Mouse (Mus musculus): ENCODE data around the gene Ccl5. TPM values are rescaled to one million over a fixed set of nuclear protein-coding genes. Genes with fewer than 3 reads are reported as not detected.

The Ccl5 gene
- polyA plus RNA-seq, 1 experiment from 2014 or later: 1.0 TPM

Other genes with a start within 250 kb of the Ccl5 start
- gene Slfn14, start 243.8 kb downstream of the Ccl5 start, polyA plus RNA-seq (2015; fragmentation: Nextera tagmentation; extraction: Ambion mirVana): 1.4 and 1.7 TPM in 2 replicates
- 50.0 and 50.5 TPM in 2 replicates for gene Ap2b1, start 231.5 kb downstream of the Ccl5 start, polyA plus RNA-seq (2015; fragmentation: Nextera tagmentation; extraction: Ambion mirVana)
- gene Pex12, start 227.9 kb downstream of the Ccl5 start, polyA plus RNA-seq (2015; fragmentation: Nextera tagmentation; extraction: Ambion mirVana): 13.6 and 15.0 TPM in 2 replicates
- gene Rasl10b, start 121.4 kb downstream of the Ccl5 start, polyA plus RNA-seq (2015; fragmentation: Nextera tagmentation; extraction: Ambion mirVana): 0.27 and 0.49 TPM in 2 replicates
- 0.14 TPM in 2 replicates for gene Gas2l2, start 101.1 kb downstream of the Ccl5 start, polyA plus RNA-seq (2015; fragmentation: Nextera tagmentation; extraction: Ambion mirVana)
- gene 1700020L24Rik, start 92.8 kb downstream of the Ccl5 start, polyA plus RNA-seq (2015; fragmentation: Nextera tagmentation; extraction: Ambion mirVana): 0.21 TPM in 1 of 2 replicates, not detected in the other
- gene Mmp28, start 67.4 kb downstream of the Ccl5 start, polyA plus RNA-seq (2015; fragmentation: Nextera tagmentation; extraction: Ambion mirVana): 3.3 and 4.3 TPM in 2 replicates
- 9.7 TPM in 2 replicates for gene Taf15, start 57.4 kb downstream of the Ccl5 start, polyA plus RNA-seq (2015; fragmentation: Nextera tagmentation; extraction: Ambion mirVana)
- gene Heatr9, start 8.3 kb downstream of the Ccl5 start, polyA plus RNA-seq (2015; fragmentation: Nextera tagmentation; extraction: Ambion mirVana): not detected in 2 replicates
- 11.4 and 15.9 TPM in 2 replicates for gene Ccl9, start 48.1 kb upstream of the Ccl5 start, polyA plus RNA-seq (2015; fragmentation: Nextera tagmentation; extraction: Ambion mirVana)
- 9.8 and 15.6 TPM in 2 replicates for gene Ccl6, start 62.6 kb upstream of the Ccl5 start, polyA plus RNA-seq (2015; fragmentation: Nextera tagmentation; extraction: Ambion mirVana)
- not detected in 2 replicates for gene Rpl9-ps1, start 115.1 kb upstream of the Ccl5 start, polyA plus RNA-seq (2015; fragmentation: Nextera tagmentation; extraction: Ambion mirVana)
- gene Ccl3, start 118.8 kb upstream of the Ccl5 start, polyA plus RNA-seq (2015; fragmentation: Nextera tagmentation; extraction: Ambion mirVana): 0.62 and 0.84 TPM in 2 replicates
- 1.1 TPM in 1 of 2 replicates, not detected in the other for gene Ccl4, start 132.1 kb upstream of the Ccl5 start, polyA plus RNA-seq (2015; fragmentation: Nextera tagmentation; extraction: Ambion mirVana)
- 1.9 and 4.7 TPM in 2 replicates for gene Wfdc17, start 173.5 kb upstream of the Ccl5 start, polyA plus RNA-seq (2015; fragmentation: Nextera tagmentation; extraction: Ambion mirVana)
- gene Wfdc18, start 178.5 kb upstream of the Ccl5 start, polyA plus RNA-seq (2015; fragmentation: Nextera tagmentation; extraction: Ambion mirVana): 0.66 TPM in 1 of 2 replicates, not detected in the other
- gene Wfdc21, start 216.4 kb upstream of the Ccl5 start, polyA plus RNA-seq (2015; fragmentation: Nextera tagmentation; extraction: Ambion mirVana): 5.6 and 11.0 TPM in 2 replicates
- gene Heatr6, start 223.2 kb upstream of the Ccl5 start, polyA plus RNA-seq (2015; fragmentation: Nextera tagmentation; extraction: Ambion mirVana): 18.5 and 19.6 TPM in 2 replicates